Mouse (Mus musculus) heart, embryonic 14.5 days (tissue): ENCODE data around the gene Tnip1. TPM values are rescaled to one million over a fixed set of nuclear protein-coding genes. Genes with fewer than 3 reads are reported as not detected.

ENCODE experiments used
- ATAC-seq: fragments of 200-750 bp; cut with Nextera tagmentation; 2 replicates; pipeline ENCODE4 v1.8.0; 2017; ENCODE audit warnings: low read depth, moderate TSS enrichment; ENCODE audit not compliant: insufficient number of reproducible peaks, insufficient read depth, low FRiP score
- H3K27ac ChIP-seq, 2 experiments: fragments of 200-500 bp in 1 of 2; fragments of 300-500 bp in 1 of 2; sonication (generic) in 1 of 2; replicated peaks in 1 of 2; 2 replicates each; pipeline ENCODE4 v1.5.1; 2012 to 2014; ENCODE audit warnings: low read depth in 2 of 2, low read length in 2 of 2, control low read depth in 1 of 2, mild to moderate bottlenecking in 1 of 2, mixed read lengths in 1 of 2; ENCODE audit not compliant: control insufficient read depth in 1 of 2, insufficient read depth in 1 of 2
- H3K27me3 ChIP-seq: fragments of 300-500 bp; sonication (generic); 2 replicates; pipeline ENCODE4 v1.6.1; 2014; ENCODE audit warnings: mild to moderate bottlenecking, low read length, control low read depth; ENCODE audit not compliant: control insufficient read depth, insufficient read depth
- H3K36me3 ChIP-seq: fragments of 300-500 bp; sonication (generic); 2 replicates; pipeline ENCODE4 v1.6.1; 2014; ENCODE audit warnings: mild to moderate bottlenecking, control low read depth, low read length, mixed read lengths; ENCODE audit not compliant: control insufficient read depth, insufficient read depth
- H3K4me1 ChIP-seq, 2 experiments: fragments of 200-500 bp in 1 of 2; fragments of 300-500 bp in 1 of 2; sonication (generic) in 1 of 2; 2 replicates each; pipeline ENCODE4 v1.6.1; 2012 to 2014; ENCODE audit warnings: low read length in 2 of 2, control low read depth in 1 of 2, mixed read lengths in 1 of 2; ENCODE audit not compliant: control insufficient read depth in 2 of 2, insufficient read depth in 2 of 2
- H3K4me2 ChIP-seq: fragments of 300-500 bp; sonication (generic); 2 replicates; pipeline ENCODE4 v1.6.1; 2014; ENCODE audit warnings: mild to moderate bottlenecking, low read length
- H3K4me3 ChIP-seq, 2 experiments: fragments of 200-500 bp in 1 of 2; fragments of 300-500 bp in 1 of 2; sonication (generic) in 1 of 2; 2 replicates each; pipeline ENCODE4 v1.5.1; 2012 to 2014; ENCODE audit warnings: low read length in 2 of 2, mild to moderate bottlenecking in 2 of 2, control low read depth in 1 of 2, low read depth in 1 of 2, moderate library complexity in 1 of 2; ENCODE audit not compliant: control insufficient read depth in 1 of 2, insufficient read depth in 1 of 2
- H3K9ac ChIP-seq: fragments of 300-500 bp; sonication (generic); 2 replicates; pipeline ENCODE4 v1.6.1; 2014; ENCODE audit warnings: mild to moderate bottlenecking, low read length
- H3K9me3 ChIP-seq: fragments of 300-500 bp; sonication (generic); 2 replicates; pipeline ENCODE4 v1.6.1; 2016; ENCODE audit warnings: low read length, control low read depth; ENCODE audit not compliant: control insufficient read depth
- WGBS: fragments of 180-500 bp; shearing (Covaris S2); extraction: QIAGEN DNeasy Blood & Tissue Kit; methylation state at CpG from one replicate; pipeline ENCODE4 v1.1.7; 2014; 5-methylcytosine and 5-hydroxymethylcytosine counted together
- polyA plus RNA-seq: library from polyadenylated mRNA; unstranded; fragments of >200 nt; fragmentation: Nextera tagmentation; extraction: Ambion mirVana; gene quantifications from 2 replicates; pipeline ENCODE4 v1.2.1, GENCODE M21; 2014

Tnip1 gene
- 19.3 and 20.5 TPM in 2 replicates for polyA plus RNA-seq

GRCm38 (mm10) chr11:54962810-54963209 is at the start of gene Tnip1:
TSS of gene Tnip1 (minus strand) at chr11:54962917.
- WGBS, result 22% methylated on average over 6 of the region's 6 CpGs
- ATAC-seq, result peak; percentile 59; the same call in 1 of the 2 replicates
- H3K27ac ChIP-seq, result peak within 1 kb of the TSS; percentile 15 to 46; a peak in 2 of 4 replicates

GRCm38 (mm10) chr11:55011440-55011839 is 48.7 kb upstream of the Tnip1 start:
- peaks cover 15 to 21% of the 10 kb centered on the region in 2 experiments for H3K4me1 ChIP-seq
- H3K4me2 ChIP-seq, result no peak overlapping the region
- H3K9ac ChIP-seq, result no peak overlapping the region
- H3K4me3 ChIP-seq, result no peak overlapping the region
- peaks cover 90% of the 10 kb centered on the region for H3K36me3 ChIP-seq
- 89% methylated on average over 3 of the region's 3 CpGs for WGBS
- no peaks in the 10 kb centered on the region for H3K27me3 ChIP-seq
- no peaks in the 10 kb centered on the region for H3K9me3 ChIP-seq
- H3K27ac ChIP-seq, result no peak overlapping the region
- no peak for ATAC-seq

More at GRCm38 (mm10) chr11:54962810-54963209, at the start of gene Tnip1:
- Histone ChIP-seq H3K27me3 (no peaks in the 10 kb centered on the region), H3K4me1 (peaks cover 18 to 20% of the 10 kb centered on the region in 2 experiments), H3K36me3 (no peaks in the 10 kb centered on the region), H3K9me3 (no peaks in the 10 kb centered on the region), H3K4me3 (peak within 1 kb of the TSS in 1 of 2 experiments; percentile 15; a peak in 2 of 4 replicates), H3K9ac (peak within 1 kb of the TSS; percentile 61), H3K4me2 (peak within 1 kb of the TSS; percentile 55)

GRCm38 (mm10) chr11:55008230-55008629 is 45.5 kb upstream of the Tnip1 start:
- no peak overlapping the region for H3K9ac ChIP-seq
- H3K27ac ChIP-seq, result no peak overlapping the region
- H3K9me3 ChIP-seq, result no peaks in the 10 kb centered on the region
- peaks cover 0 to 3% of the 10 kb centered on the region in 2 experiments; a peak in 2 of 4 replicates for H3K4me1 ChIP-seq
- ATAC-seq, result no peak
- no peaks in the 10 kb centered on the region for H3K27me3 ChIP-seq
- no peak overlapping the region for H3K4me3 ChIP-seq
- H3K4me2 ChIP-seq, result no peak overlapping the region
- WGBS, result 46% methylated on average over 6 of the region's 6 CpGs
- peaks cover 100% of the 10 kb centered on the region for H3K36me3 ChIP-seq

- Histone ChIP-seq H3K9ac (no peak overlapping the region), H3K4me3 (no peak overlapping the region), H3K27ac (no peak overlapping the region), H3K27me3 (no peaks in the 10 kb centered on the region), H3K4me2 (no peak overlapping the region), H3K9me3 (peaks cover 4% of the 10 kb centered on the region), H3K36me3 (peaks cover 96% of the 10 kb centered on the region), H3K4me1 (no peaks in the 10 kb centered on the region)
- no peak for ATAC-seq
- WGBS, result 79% methylated on average over 5 of the region's 5 CpGs
These were observed 43.0 kb upstream of the Tnip1 start for GRCm38 (mm10) chr11:55005684-55006083.

- no peak overlapping the region for H3K9ac ChIP-seq
- no peaks in the 10 kb centered on the region for H3K4me1 ChIP-seq
- ATAC-seq, result no peak
- H3K4me3 ChIP-seq, result no peak overlapping the region
- WGBS, result 88% methylated on average over 7 of the region's 7 CpGs
- H3K27ac ChIP-seq, result no peak overlapping the region
- H3K36me3 ChIP-seq, result peaks cover 96% of the 10 kb centered on the region
- H3K9me3 ChIP-seq, result peaks cover 4% of the 10 kb centered on the region
- no peak overlapping the region for H3K4me2 ChIP-seq
- no peaks in the 10 kb centered on the region for H3K27me3 ChIP-seq
These were observed 42.3 kb upstream of the Tnip1 start for GRCm38 (mm10) chr11:55004970-55005502.

GRCm38 (mm10) chr11:54998708-54999107 is 36.0 kb upstream of the Tnip1 start:
- Histone ChIP-seq H3K36me3 (peaks cover 95% of the 10 kb centered on the region), H3K4me2 (no peak overlapping the region), H3K4me3 (no peak overlapping the region), H3K9ac (peak overlapping the region; percentile 30; the same call in 1 of the 2 replicates), H3K9me3 (peaks cover 4% of the 10 kb centered on the region), H3K27me3 (no peaks in the 10 kb centered on the region), H3K4me1 (peaks cover 6 to 27% of the 10 kb centered on the region in 2 experiments; a peak in 3 of 4 replicates), H3K27ac (peak overlapping the region in 1 of 2 experiments; percentile 43; a peak in 2 of 4 replicates)
- no peak for ATAC-seq
- 33% methylated on average over 2 of the region's 2 CpGs for WGBS

- H3K4me1 ChIP-seq, result peaks cover 6 to 27% of the 10 kb centered on the region in 2 experiments; a peak in 3 of 4 replicates
- H3K9me3 ChIP-seq, result peaks cover 4% of the 10 kb centered on the region
- H3K9ac ChIP-seq, result no peak overlapping the region
- WGBS, result 4% methylated on average over 12 of the region's 12 CpGs
- no peak overlapping the region for H3K4me2 ChIP-seq
- peak overlapping the region; percentile 42 to 68 for H3K27ac ChIP-seq
- no peaks in the 10 kb centered on the region for H3K27me3 ChIP-seq
- H3K36me3 ChIP-seq, result peaks cover 95% of the 10 kb centered on the region
- no peak overlapping the region for H3K4me3 ChIP-seq
- peak; percentile 37; the same call in 1 of the 2 replicates for ATAC-seq
These were observed 35.6 kb upstream of the Tnip1 start for GRCm38 (mm10) chr11:54998284-54998683.
